Mouse (Mus musculus): ENCODE data around the gene Tlr6.

GRCm38 (mm10) chr5:64960857-64961391 lies 1.0 kb upstream of the Tlr6 start:
- no peak for TF ChIP-seq CEBPB (IDR thresholded peaks at IDR 0.05; ENCODE audit: low read depth)
- no peak for TF ChIP-seq CTCF (IDR thresholded peaks at IDR 0.05; ENCODE audit: control insufficient read depth, insufficient read depth, insufficient read length)
- no peak for TF ChIP-seq MYOG (IDR thresholded peaks at IDR 0.05; ENCODE audit: control insufficient read depth, extremely low read depth, insufficient read length)
- no peak for TF ChIP-seq MAX (IDR thresholded peaks at IDR 0.05)

Data from C2C12 (cell line).